Mouse (Mus musculus): ENCODE data around the gene Gm9.

DNA sequence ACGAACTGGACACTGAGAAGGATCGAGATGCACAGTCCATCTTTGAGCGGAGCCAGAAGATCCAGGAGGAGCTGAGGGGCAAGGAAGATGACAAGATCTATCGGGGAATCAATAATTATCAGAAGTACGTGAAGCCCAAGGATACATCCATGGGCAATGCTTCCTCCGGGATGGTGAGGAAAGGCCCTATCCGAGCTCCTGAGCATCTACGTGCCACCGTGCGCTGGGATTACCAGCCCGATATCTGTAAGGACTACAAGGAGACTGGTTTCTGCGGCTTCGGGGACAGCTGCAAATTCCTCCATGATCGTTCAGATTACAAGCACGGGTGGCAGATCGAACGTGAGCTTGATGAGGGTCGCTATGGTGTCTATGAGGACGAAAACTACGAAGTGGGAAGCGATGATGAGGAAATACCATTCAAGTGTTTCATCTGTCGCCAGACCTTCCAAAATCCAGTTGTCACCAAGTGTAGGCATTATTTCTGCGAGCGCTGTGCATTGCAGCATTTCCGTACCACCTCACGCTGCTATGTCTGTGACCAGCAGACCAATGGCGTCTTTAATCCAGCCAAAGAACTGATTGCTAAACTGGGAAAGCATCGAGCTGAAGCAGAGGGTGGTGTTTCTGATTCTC is 19.0 kb downstream of the Gm9 start:
- TF ChIP-seq CTCF (IDR thresholded peaks at IDR 0.05; ENCODE audit: low read depth) = no peak
- TF ChIP-seq EP300 (IDR thresholded peaks at IDR 0.05; ENCODE audit: low read depth) = no peak
